Mouse (Mus musculus): Measurements from ENCODE around the gene Sbk1. TPM values are rescaled to one million over a fixed set of nuclear protein-coding genes. Genes with fewer than 3 reads are reported as not detected.

Sbk1 gene
- 54.4 and 56.0 TPM in 2 replicates for polyA plus RNA-seq (2012; rRNA removed)

GRCm38 (mm10) chr7:126271712-126272683 lies at the start of gene Sbk1:
TSS of gene Sbk1 (plus strand) at chr7:126272619.
- peak; percentile 77 to 92 for DNase-seq (ENCODE audit: extremely low spot score in 1 of 2, low spot score in 1 of 2)

GRCm38 (mm10) chr7:126222753-126223152 lies 49.7 kb upstream of the Sbk1 start:
- no peak for DNase-seq (ENCODE audit: extremely low spot score in 1 of 2, low spot score in 1 of 2)

- no peak for DNase-seq (ENCODE audit: extremely low spot score in 1 of 2, low spot score in 1 of 2)
Observed at GRCm38 (mm10) chr7:126226136-126226535, 46.3 kb upstream of the Sbk1 start.

GRCm38 (mm10) chr7:126230357-126231148 lies 41.9 kb upstream of the Sbk1 start:
- no peak for DNase-seq (ENCODE audit: extremely low spot score in 1 of 2, low spot score in 1 of 2)

- DNase-seq (ENCODE audit: extremely low spot score in 1 of 2, low spot score in 1 of 2), result no peak
Observed at GRCm38 (mm10) chr7:126232345-126233071, 39.9 kb upstream of the Sbk1 start.

- DNase-seq (ENCODE audit: extremely low spot score in 1 of 2, low spot score in 1 of 2), result no peak
Observed at GRCm38 (mm10) chr7:126234611-126235010, 37.8 kb upstream of the Sbk1 start.

- DNase-seq (ENCODE audit: extremely low spot score in 1 of 2, low spot score in 1 of 2), result peak; percentile 58 to 73
Observed at GRCm38 (mm10) chr7:126236083-126236793, 36.2 kb upstream of the Sbk1 start.

GRCm38 (mm10) chr7:126236794-126237192 lies 35.6 kb upstream of the Sbk1 start:
- DNase-seq (ENCODE audit: extremely low spot score in 1 of 2, low spot score in 1 of 2), result peak; percentile 67 to 79

GRCm38 (mm10) chr7:126240814-126241360 lies 31.5 kb upstream of the Sbk1 start:
- no peak for DNase-seq (ENCODE audit: extremely low spot score in 1 of 2, low spot score in 1 of 2)

GRCm38 (mm10) chr7:126244168-126244750 lies 28.2 kb upstream of the Sbk1 start:
- no peak for DNase-seq (ENCODE audit: extremely low spot score in 1 of 2, low spot score in 1 of 2)

- no peak for DNase-seq (ENCODE audit: extremely low spot score in 1 of 2, low spot score in 1 of 2)
Observed at GRCm38 (mm10) chr7:126248088-126248487, 24.3 kb upstream of the Sbk1 start.

GRCm38 (mm10) chr7:126248641-126249141 lies 23.7 kb upstream of the Sbk1 start:
- DNase-seq (ENCODE audit: extremely low spot score in 1 of 2, low spot score in 1 of 2), result no peak

- no peak for DNase-seq (ENCODE audit: extremely low spot score in 1 of 2, low spot score in 1 of 2)
Observed at GRCm38 (mm10) chr7:126249146-126249545, 23.3 kb upstream of the Sbk1 start.

GRCm38 (mm10) chr7:126249986-126250385 lies 22.4 kb upstream of the Sbk1 start:
- DNase-seq (ENCODE audit: extremely low spot score in 1 of 2, low spot score in 1 of 2), result no peak

- DNase-seq (ENCODE audit: extremely low spot score in 1 of 2, low spot score in 1 of 2), result no peak
Observed at GRCm38 (mm10) chr7:126250481-126250880, 21.9 kb upstream of the Sbk1 start.

GRCm38 (mm10) chr7:126251698-126252097 lies 20.7 kb upstream of the Sbk1 start:
- DNase-seq (ENCODE audit: extremely low spot score in 1 of 2, low spot score in 1 of 2), result no peak

- DNase-seq (ENCODE audit: extremely low spot score in 1 of 2, low spot score in 1 of 2), result no peak
Observed at GRCm38 (mm10) chr7:126252230-126252629, 20.2 kb upstream of the Sbk1 start.

- DNase-seq (ENCODE audit: extremely low spot score in 1 of 2, low spot score in 1 of 2), result peak in 1 of 2 experiments; percentile 87
Observed at GRCm38 (mm10) chr7:126260280-126261210, 11.9 kb upstream of the Sbk1 start.

Measured in frontal cortex, adult 2 months (tissue).